Mouse (Mus musculus) MEL (cell line): ENCODE results near the gene Dusp15. TPM values are rescaled to one million over a fixed set of nuclear protein-coding genes. Genes with fewer than 3 reads are reported as not detected.

ENCODE experiments used
- DNase-seq: peaks from one replicate; pipeline ENCODE4 v3.0.0; 2011; ENCODE audit warnings: low read depth, low spot score
- H3K27ac ChIP-seq: 2 replicates; pipeline ENCODE4 v1.5.1; 2012; ENCODE audit warnings: low read depth, mild to moderate bottlenecking, control low read depth, low read length, moderate library complexity; ENCODE audit not compliant: control insufficient read depth
- H3K27me3 ChIP-seq, 2 experiments: fragments of 150-350 bp in 1 of 2; sonication (generic) in 1 of 2; 2 replicates each; pipeline ENCODE4 v1.6.1; 2012; ENCODE audit warnings: low read length in 2 of 2, mild to moderate bottlenecking in 2 of 2, improper control_type of control experiment in 1 of 2, moderate library complexity in 1 of 2; ENCODE audit not compliant: insufficient read depth in 2 of 2, control insufficient read depth in 1 of 2
- H3K36me3 ChIP-seq, 2 experiments: 2 replicates each; pipeline ENCODE4 v1.6.1; 2012 to 2014; ENCODE audit warnings: low read length in 2 of 2, improper control_type of control experiment in 1 of 2, inconsistent platforms in 1 of 2, mild to moderate bottlenecking in 1 of 2; ENCODE audit not compliant: insufficient read depth in 2 of 2, control insufficient read depth in 1 of 2
- H3K4me1 ChIP-seq, 2 experiments: fragments of 150-350 bp in 1 of 2; sonication (generic) in 1 of 2; 2 replicates each; pipeline ENCODE4 v1.6.1; 2012; ENCODE audit warnings: low read length in 2 of 2, improper control_type of control experiment in 1 of 2, mild to moderate bottlenecking in 1 of 2; ENCODE audit not compliant: insufficient read depth in 2 of 2, control insufficient read depth in 1 of 2
- H3K4me3 ChIP-seq, 2 experiments: fragments of 150-350 bp in 1 of 2; sonication (generic) in 1 of 2; 2 replicates each; pipeline ENCODE4 v1.5.1; 2012; ENCODE audit warnings: low read depth in 2 of 2, low read length in 2 of 2, mild to moderate bottlenecking in 2 of 2, moderate library complexity in 2 of 2, control low read depth in 1 of 2, improper control_type of control experiment in 1 of 2; ENCODE audit not compliant: control insufficient read depth in 1 of 2, insufficient read depth in 1 of 2
- H3K79me2 ChIP-seq: 2 replicates; pipeline ENCODE4 v1.6.1; 2012; ENCODE audit warnings: mild to moderate bottlenecking, low read length, moderate library complexity; ENCODE audit not compliant: control insufficient read depth, poor library complexity, insufficient read depth
- H3K9ac ChIP-seq: 2 replicates; pipeline ENCODE4 v1.6.1; 2012; ENCODE audit warnings: low read depth, mild to moderate bottlenecking, control low read depth, low read length, moderate library complexity; ENCODE audit not compliant: control insufficient read depth, poor library complexity, severe bottlenecking
- H3K9me3 ChIP-seq: fragments of 150-350 bp; sonication (generic); replicated peaks from 2 replicates; pipeline ENCODE4 v1.6.1; 2012; ENCODE audit warnings: mild to moderate bottlenecking, low read length, improper control_type of control experiment, moderate library complexity; ENCODE audit not compliant: insufficient read depth
- BHLHE40 ChIP-seq: IDR thresholded peaks from 2 replicates; pipeline ENCODE4 v1.6.1; 2012; ENCODE audit warnings: low read depth, mild to moderate bottlenecking, inconsistent platforms, low read length, improper control_type of control experiment, borderline replicate concordance
- CHD1 ChIP-seq: IDR thresholded peaks from 2 replicates; pipeline ENCODE4 v1.6.1; 2012; ENCODE audit warnings: low read depth, mild to moderate bottlenecking, inconsistent platforms, low read length, improper control_type of control experiment
- CTCF ChIP-seq, 3 experiments: IDR thresholded peaks in 2 of 3; conservative IDR thresholded peaks in 1 of 3; 2 replicates each; pipeline ENCODE4 v1.5.1; 2011 to 2012; ENCODE audit warnings: low read length in 3 of 3, low read depth in 2 of 3, mild to moderate bottlenecking in 2 of 3, improper control_type of control experiment in 1 of 3, inconsistent platforms in 1 of 3, mixed read lengths in 1 of 3, moderate library complexity in 1 of 3; ENCODE audit not compliant: control insufficient read depth in 1 of 3, insufficient read depth in 1 of 3, poor library complexity in 1 of 3, severe bottlenecking in 1 of 3
- E2F4 ChIP-seq: IDR thresholded peaks from 2 replicates; pipeline ENCODE4 v1.6.1; 2011; ENCODE audit warnings: low read depth, low read length, improper control_type of control experiment, borderline replicate concordance
- GATA1 ChIP-seq: IDR thresholded peaks from 2 replicates; pipeline ENCODE4 v1.6.1; 2011; ENCODE audit warnings: low read depth, low read length, improper control_type of control experiment
- HCFC1 ChIP-seq: IDR thresholded peaks from 2 replicates; pipeline ENCODE4 v1.6.1; 2012; ENCODE audit warnings: low read depth, mild to moderate bottlenecking, inconsistent platforms, low read length, improper control_type of control experiment, moderate library complexity
- JUND ChIP-seq: IDR thresholded peaks from 2 replicates; pipeline ENCODE4 v1.6.1; 2011; ENCODE audit warnings: low read depth, mild to moderate bottlenecking, improper control_type of control experiment, low read length
- KAT2A ChIP-seq: conservative IDR thresholded peaks from 2 replicates; pipeline ENCODE4 v1.6.1; 2012; ENCODE audit warnings: low read depth, low read length, improper control_type of control experiment, inconsistent platforms
- MAX ChIP-seq: IDR thresholded peaks from 2 replicates; pipeline ENCODE4 v1.6.1; 2011; ENCODE audit warnings: low read length, improper control_type of control experiment
- MAZ ChIP-seq: IDR thresholded peaks from 2 replicates; pipeline ENCODE4 v1.6.1; 2012; ENCODE audit warnings: low read depth, mild to moderate bottlenecking, inconsistent platforms, low read length, improper control_type of control experiment
- MEF2A ChIP-seq: IDR thresholded peaks from 2 replicates; pipeline ENCODE4 v1.6.1; 2014; ENCODE audit warnings: low read depth, mild to moderate bottlenecking, inconsistent platforms, low read length, improper control_type of control experiment; ENCODE audit not compliant: poor library complexity, insufficient replicate concordance, severe bottlenecking; ENCODE audit errors: extremely low read depth
- MXI1 ChIP-seq: IDR thresholded peaks from 2 replicates; pipeline ENCODE4 v1.6.1; 2011; ENCODE audit warnings: mild to moderate bottlenecking, low read depth, low read length, improper control_type of control experiment
- MYB ChIP-seq: IDR thresholded peaks from 2 replicates; pipeline ENCODE4 v1.6.1; 2011; ENCODE audit warnings: mild to moderate bottlenecking, low read depth, low read length, improper control_type of control experiment
- MYC ChIP-seq: IDR thresholded peaks from 2 replicates; pipeline ENCODE4 v1.6.1; 2011; ENCODE audit warnings: low read depth, mild to moderate bottlenecking, low read length, improper control_type of control experiment, moderate library complexity
- POLR2AphosphoS2 ChIP-seq: IDR thresholded peaks from 2 replicates; pipeline ENCODE4 v1.6.1; 2011; ENCODE audit warnings: low read length, improper control_type of control experiment
- RAD21 ChIP-seq: IDR thresholded peaks from 2 replicates; pipeline ENCODE4 v1.6.1; 2011; ENCODE audit warnings: mild to moderate bottlenecking, low read depth, low read length, improper control_type of control experiment
- TBP ChIP-seq: IDR thresholded peaks from 2 replicates; pipeline ENCODE4 v1.8.0; 2011; ENCODE audit warnings: low read depth, low read length, improper control_type of control experiment
- TCF12 ChIP-seq: IDR thresholded peaks from 2 replicates; pipeline ENCODE4 v1.6.1; 2014; ENCODE audit warnings: low read depth, mild to moderate bottlenecking, inconsistent platforms, low read length, improper control_type of control experiment, moderate library complexity
- UBTF ChIP-seq: IDR thresholded peaks from 2 replicates; pipeline ENCODE4 v1.6.1; 2012; ENCODE audit warnings: low read depth, mild to moderate bottlenecking, inconsistent platforms, low read length, improper control_type of control experiment, moderate library complexity, borderline replicate concordance; ENCODE audit not compliant: insufficient read depth
- USF1 ChIP-seq: IDR thresholded peaks from 2 replicates; pipeline ENCODE4 v1.6.1; 2014; ENCODE audit warnings: low read depth, mild to moderate bottlenecking, inconsistent platforms, low read length, improper control_type of control experiment, moderate library complexity
- USF2 ChIP-seq, 2 experiments: IDR thresholded peaks; 2 replicates each; pipeline ENCODE4 v1.6.1; 2011 to 2012; ENCODE audit warnings: improper control_type of control experiment in 2 of 2, low read length in 2 of 2, borderline replicate concordance in 1 of 2, inconsistent platforms in 1 of 2, low read depth in 1 of 2, mild to moderate bottlenecking in 1 of 2; ENCODE audit not compliant: insufficient read depth in 1 of 2
- ZC3H11A ChIP-seq: IDR thresholded peaks from 2 replicates; pipeline ENCODE4 v1.6.1; 2012; ENCODE audit warnings: low read depth, mild to moderate bottlenecking, inconsistent platforms, low read length, improper control_type of control experiment
- ZKSCAN1 ChIP-seq: IDR thresholded peaks from 2 replicates; pipeline ENCODE4 v1.6.1; 2012; ENCODE audit warnings: low read depth, mild to moderate bottlenecking, inconsistent platforms, low read length, improper control_type of control experiment, moderate library complexity
- ZNF384 ChIP-seq: IDR thresholded peaks from 2 replicates; pipeline ENCODE4 v1.6.1; 2012; ENCODE audit warnings: low read depth, mild to moderate bottlenecking, inconsistent platforms, low read length, improper control_type of control experiment
- polyA plus RNA-seq, 2 experiments: library from polyadenylated mRNA; stranded (reverse) in 1 of 2; unstranded in 1 of 2; fragments of >175 nt in 1 of 2; fragments of >200 nt in 1 of 2; gene quantifications; 2 replicates each; pipeline versions ENCODE4 v1.2.1 to v1.2.4; 2012; ENCODE audit warnings: low replicate concordance in 2 of 2, low read depth in 1 of 2; ENCODE audit not compliant: insufficient read length in 2 of 2, insufficient read depth in 1 of 2, missing spikeins in 1 of 2
- total RNA-seq: library from RNA; depleted of rRNA; stranded (reverse); fragments of 300-350 nt; gene quantifications from 2 replicates; pipeline ENCODE4 v1.2.3, GENCODE M21; 2012

Gene Dusp15
- total and polyA plus RNA-seq, 3 experiments = not detected

DNA sequence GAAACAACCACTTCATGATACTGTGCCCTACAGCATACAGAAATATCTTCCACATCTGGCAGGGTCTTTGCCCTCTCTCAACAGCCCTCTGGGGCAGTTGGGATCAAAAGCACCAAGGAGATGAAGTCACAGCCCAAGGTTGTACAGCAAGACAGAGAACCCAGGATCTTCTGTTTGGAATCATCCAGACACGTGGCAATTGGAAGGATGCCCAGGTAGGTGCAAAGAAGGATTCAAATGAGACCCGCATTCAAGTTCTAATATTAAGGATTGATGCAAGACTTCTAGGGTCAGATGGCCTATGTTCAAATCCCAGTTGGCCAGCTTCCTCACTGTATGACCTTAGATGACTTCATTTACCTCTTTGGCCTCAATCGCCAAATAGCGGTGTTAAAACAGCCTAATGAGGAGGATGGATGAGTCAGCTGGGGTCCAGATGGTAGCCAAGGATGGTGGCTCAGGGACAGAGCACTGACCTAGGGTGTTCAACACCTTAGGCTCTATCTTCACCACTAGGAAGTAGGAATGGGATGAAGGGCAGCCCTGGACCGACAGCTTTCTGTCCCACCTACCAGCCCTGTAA, 3.0 kb downstream of the Dusp15 start:
- no peaks in the 10 kb centered on the region for H3K9me3 ChIP-seq
- H3K27me3 ChIP-seq = peaks cover 19 to 27% of the 10 kb centered on the region in 2 experiments
- TF ChIP-seq BHLHE40 (no peak), ZC3H11A (no peak), CTCF (IDR thresholded peaks at IDR 0.05 in 2 of 3, conservative IDR thresholded peaks at IDR 0.05 in 1 of 3; ENCODE audit: control insufficient read depth in 1 of 3, insufficient read depth in 1 of 3, low read depth in 2 of 3, low read length in 3 of 3, poor library complexity in 1 of 3, severe bottlenecking in 1 of 3) (no peak), TCF12 (no peak), MXI1 (no peak), KAT2A (no peak), E2F4 (no peak), ZNF384 (no peak), MAZ (no peak), MYB (no peak), POLR2AphosphoS2 (no peak), RAD21 (no peak), USF2 (IDR thresholded peaks at IDR 0.05; ENCODE audit: borderline replicate concordance in 1 of 2, insufficient read depth in 1 of 2, low read depth in 1 of 2, low read length in 2 of 2) (no peak), MEF2A (no peak), CHD1 (no peak), USF1 (no peak), JUND (no peak), HCFC1 (no peak)
- H3K4me3 ChIP-seq = no peak overlapping the region
- no peaks in the 10 kb centered on the region for H3K36me3 ChIP-seq
- no peaks in the 10 kb centered on the region for H3K79me2 ChIP-seq
- H3K4me1 ChIP-seq = no peaks in the 10 kb centered on the region
- DNase-seq = no peak
- no peak overlapping the region for H3K9ac ChIP-seq
- no peak overlapping the region for H3K27ac ChIP-seq

DNA sequence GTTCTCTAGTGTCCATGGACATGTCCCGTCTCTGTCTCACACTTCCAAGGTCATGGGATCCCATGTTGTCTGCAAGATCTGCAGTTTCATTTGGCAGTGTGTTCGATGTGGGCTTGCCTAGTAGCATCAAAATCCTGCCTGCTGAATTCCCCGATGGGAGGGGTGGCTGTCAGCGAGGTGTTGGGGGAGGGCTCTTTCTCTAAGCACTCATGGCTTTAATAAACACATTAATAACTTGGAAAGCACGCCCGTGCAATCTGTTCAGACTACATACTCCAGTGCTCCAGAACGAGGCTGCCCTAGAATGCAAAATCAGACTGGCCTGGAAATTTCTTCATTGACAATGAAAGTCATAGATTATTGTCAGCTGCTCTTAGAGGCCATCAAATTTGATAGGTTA, 4.4 kb downstream of the Dusp15 start:
- TF ChIP-seq MYC (no peak), E2F4 (no peak), MYB (no peak), RAD21 (no peak), TCF12 (no peak), ZKSCAN1 (no peak), CHD1 (no peak), GATA1 (no peak), HCFC1 (no peak), UBTF (no peak), ZC3H11A (no peak), ZNF384 (no peak), MAX (no peak), TBP (no peak), USF2 (IDR thresholded peaks at IDR 0.05; ENCODE audit: borderline replicate concordance in 1 of 2, insufficient read depth in 1 of 2, low read depth in 1 of 2, low read length in 2 of 2) (no peak)
- TF ChIP-seq, all 39 proteins: peak for 0

More for the DNA sequence above, 4.4 kb downstream of the Dusp15 start:
- no peak overlapping the region for H3K27ac ChIP-seq
- no peak overlapping the region for H3K4me3 ChIP-seq
- H3K79me2 ChIP-seq = no peaks in the 10 kb centered on the region
- H3K9ac ChIP-seq = no peak overlapping the region
- no peaks in the 10 kb centered on the region for H3K4me1 ChIP-seq
- H3K36me3 ChIP-seq = no peaks in the 10 kb centered on the region
- no peaks in the 10 kb centered on the region for H3K9me3 ChIP-seq
- no peak for DNase-seq
- H3K27me3 ChIP-seq = peaks cover 15 to 18% of the 10 kb centered on the region in 2 experiments
